Mouse (Mus musculus) granulocyte monocyte progenitor cell, adult 5-6 weeks (primary cell): ENCODE data around the gene Olfr1252. TPM values are rescaled to one million over a fixed set of nuclear protein-coding genes. Genes with fewer than 3 reads are reported as not detected.

ENCODE experiments used
- ATAC-seq: replicated peaks from 2 replicates; pipeline ENCODE4 v1.8.0; 2016; ENCODE audit warnings: mild to moderate bottlenecking, moderate TSS enrichment, inconsistent platforms; ENCODE audit not compliant: poor library complexity, severe bottlenecking
- total RNA-seq, 2 experiments: library from RNA; stranded (forward) in 1 of 2; stranded (reverse) in 1 of 2; fragments of 200-712, 200-1000 nt in 1 of 2; fragments of >200 nt in 1 of 2; fragmentation: Nextera tagmentation in 1 of 2; gene quantifications; 2 replicates each; pipeline ENCODE4 v1.2.3; 2014 to 2017

Olfr1252 gene
- total RNA-seq (2014; fragmentation: Nextera tagmentation): not detected in 2 replicates
- total RNA-seq (2017): not detected in 2 replicates

DNA sequence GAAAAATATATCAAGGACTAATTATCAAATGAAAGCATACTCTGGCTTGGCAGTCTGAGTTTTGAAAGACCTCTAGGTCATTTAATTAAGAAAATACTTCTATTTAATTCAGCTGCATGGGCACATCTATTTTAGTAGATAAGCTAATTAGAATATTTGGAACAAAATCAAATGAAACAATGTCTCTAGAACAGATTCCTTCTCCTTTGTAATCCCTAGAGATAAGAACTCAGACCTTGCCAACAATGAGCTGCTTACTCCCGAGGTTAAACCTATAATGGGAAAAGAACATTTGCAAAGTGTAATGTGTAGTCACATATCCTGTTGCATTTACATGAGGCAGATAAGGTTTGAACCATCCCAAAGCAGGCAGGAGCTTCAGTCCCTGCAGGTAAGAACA lies at the start of gene Olfr1252:
Gene Olfr1252 (minus strand): TSS at position 101 of the 400 bp plus-strand sequence.
- no peak for ATAC-seq

DNA sequence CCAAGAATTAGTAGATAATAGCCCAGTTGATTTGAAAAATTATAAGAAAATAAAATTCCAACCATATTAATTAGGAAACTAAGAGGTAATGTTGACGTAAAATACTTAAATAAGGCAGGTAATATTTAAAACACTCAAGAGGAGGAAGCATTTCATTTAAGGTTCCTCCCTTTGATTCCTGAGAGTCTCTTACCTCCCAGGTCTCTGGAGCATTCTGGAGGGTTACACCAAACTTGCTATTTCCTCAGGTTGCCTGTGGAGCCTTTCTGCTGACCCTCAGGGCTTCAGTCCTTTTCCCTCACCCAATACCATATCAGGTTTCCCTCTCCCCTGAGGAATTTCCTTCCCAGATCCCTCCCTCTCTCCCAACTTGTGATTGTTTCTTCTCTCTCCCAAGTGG lies 32.2 kb upstream of the Olfr1252 start, which contains the start of gene Olfr1253:
Gene Olfr1253 (minus strand): TSS at position 101 of the 400 bp plus-strand sequence.
- no peak for ATAC-seq

DNA sequence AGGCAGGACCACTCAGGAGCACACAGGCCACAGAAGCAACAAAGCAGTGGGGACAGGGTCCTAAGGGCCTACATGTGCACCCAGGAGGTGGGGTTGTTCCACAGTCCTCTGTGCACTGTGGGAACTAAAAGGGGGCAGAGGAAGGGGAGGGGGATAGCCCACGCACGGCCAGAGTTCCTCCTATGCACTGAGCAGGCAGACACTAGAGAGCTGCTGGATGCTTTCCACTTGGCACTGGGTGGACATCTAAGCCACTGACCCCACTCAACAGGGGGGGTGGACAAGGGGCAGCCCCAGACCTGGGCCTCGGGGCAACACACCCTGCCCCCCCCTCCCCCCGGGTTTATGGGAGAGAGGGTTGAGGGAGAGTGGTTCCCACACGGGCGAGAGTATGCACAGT lies 32.8 kb downstream of the Olfr1252 start:
- ATAC-seq: no peak

DNA sequence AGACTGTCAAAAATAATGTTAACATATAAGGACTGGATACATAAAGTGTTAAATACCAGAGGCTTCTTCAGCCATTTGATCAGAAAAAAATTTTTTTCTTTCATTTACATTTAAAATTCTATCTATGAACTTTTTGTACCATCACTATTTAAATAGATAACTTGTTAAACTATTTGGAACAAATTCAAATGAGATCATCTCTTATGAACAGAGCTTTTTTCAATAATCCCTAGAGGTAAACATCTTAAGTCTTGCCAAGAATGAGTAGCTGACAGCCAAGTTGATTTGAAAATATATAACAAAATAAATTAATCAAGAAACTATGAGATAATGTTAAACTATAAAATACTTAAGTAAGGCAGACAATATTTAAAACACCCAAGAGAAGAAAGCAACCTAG lies 53.0 kb downstream of the Olfr1252 start, which contains the start of gene Olfr1251:
Gene Olfr1251 (minus strand): TSS at position 101 of the 400 bp plus-strand sequence.
- ATAC-seq: no peak

Other genes with a start within 250 kb of the Olfr1252 start
- not detected in 2 replicates for gene Olfr1241, start 237.9 kb downstream of the Olfr1252 start, total RNA-seq (2014; fragmentation: Nextera tagmentation)
- gene Olfr1241, start 237.9 kb downstream of the Olfr1252 start, total RNA-seq (2017): not detected in 2 replicates
- gene Olfr1242, start 226.7 kb downstream of the Olfr1252 start, total RNA-seq (2014; fragmentation: Nextera tagmentation): not detected in 2 replicates
- gene Olfr1242, start 226.7 kb downstream of the Olfr1252 start, total RNA-seq (2017): not detected in 2 replicates
- gene Olfr1243, start 193.5 kb downstream of the Olfr1252 start, total RNA-seq (2014; fragmentation: Nextera tagmentation): not detected in 2 replicates
- not detected in 2 replicates for gene Olfr1243, start 193.5 kb downstream of the Olfr1252 start, total RNA-seq (2017)
- gene Olfr1245, start 146.6 kb downstream of the Olfr1252 start, total RNA-seq (2014; fragmentation: Nextera tagmentation): not detected in 2 replicates
- not detected in 2 replicates for gene Olfr1245, start 146.6 kb downstream of the Olfr1252 start, total RNA-seq (2017)
- gene Olfr1246, start 131.9 kb downstream of the Olfr1252 start, total RNA-seq (2014; fragmentation: Nextera tagmentation): not detected in 2 replicates
- gene Olfr1246, start 131.9 kb downstream of the Olfr1252 start, total RNA-seq (2017): not detected in 2 replicates
- not detected in 2 replicates for gene Olfr1247, start 110.9 kb downstream of the Olfr1252 start, total RNA-seq (2014; fragmentation: Nextera tagmentation)
- gene Olfr1247, start 110.9 kb downstream of the Olfr1252 start, total RNA-seq (2017): not detected in 2 replicates
- not detected in 2 replicates for gene Olfr1248, start 106.8 kb downstream of the Olfr1252 start, total RNA-seq (2014; fragmentation: Nextera tagmentation)
- gene Olfr1248, start 106.8 kb downstream of the Olfr1252 start, total RNA-seq (2017): not detected in 2 replicates
- gene Olfr1249, start 90.0 kb downstream of the Olfr1252 start, total RNA-seq (2014; fragmentation: Nextera tagmentation): not detected in 2 replicates
- not detected in 2 replicates for gene Olfr1249, start 90.0 kb downstream of the Olfr1252 start, total RNA-seq (2017)
- gene Olfr1250, start 63.5 kb downstream of the Olfr1252 start, total RNA-seq (2014; fragmentation: Nextera tagmentation): not detected in 2 replicates
- gene Olfr1250, start 63.5 kb downstream of the Olfr1252 start, total RNA-seq (2017): not detected in 2 replicates
- not detected in 2 replicates for gene Olfr1251, start 53.1 kb downstream of the Olfr1252 start, total RNA-seq (2014; fragmentation: Nextera tagmentation)
- not detected in 2 replicates for gene Olfr1251, start 53.1 kb downstream of the Olfr1252 start, total RNA-seq (2017)
- not detected in 2 replicates for gene Olfr1253, start 32.1 kb upstream of the Olfr1252 start, total RNA-seq (2014; fragmentation: Nextera tagmentation)
- not detected in 2 replicates for gene Olfr1253, start 32.1 kb upstream of the Olfr1252 start, total RNA-seq (2017)
- not detected in 2 replicates for gene Olfr1254, start 68.6 kb upstream of the Olfr1252 start, total RNA-seq (2014; fragmentation: Nextera tagmentation)
- gene Olfr1254, start 68.6 kb upstream of the Olfr1252 start, total RNA-seq (2017): not detected in 2 replicates
- gene Olfr1255, start 87.0 kb upstream of the Olfr1252 start, total RNA-seq (2014; fragmentation: Nextera tagmentation): not detected in 2 replicates
- not detected in 2 replicates for gene Olfr1255, start 87.0 kb upstream of the Olfr1252 start, total RNA-seq (2017)
- gene Olfr1256, start 116.5 kb upstream of the Olfr1252 start, total RNA-seq (2014; fragmentation: Nextera tagmentation): not detected in 2 replicates
- gene Olfr1256, start 116.5 kb upstream of the Olfr1252 start, total RNA-seq (2017): not detected in 2 replicates
- gene Olfr48, start 123.2 kb upstream of the Olfr1252 start, total RNA-seq (2014; fragmentation: Nextera tagmentation): not detected in 2 replicates
- gene Olfr48, start 123.2 kb upstream of the Olfr1252 start, total RNA-seq (2017): not detected in 2 replicates
- not detected in 2 replicates for gene Olfr1257, start 153.4 kb upstream of the Olfr1252 start, total RNA-seq (2014; fragmentation: Nextera tagmentation)
- gene Olfr1257, start 153.4 kb upstream of the Olfr1252 start, total RNA-seq (2017): not detected in 2 replicates
- gene Olfr1258, start 202.3 kb upstream of the Olfr1252 start, total RNA-seq (2014; fragmentation: Nextera tagmentation): not detected in 2 replicates
- gene Olfr1258, start 202.3 kb upstream of the Olfr1252 start, total RNA-seq (2017): not detected in 2 replicates
- gene Olfr1259, start 223.7 kb upstream of the Olfr1252 start, total RNA-seq (2014; fragmentation: Nextera tagmentation): not detected in 2 replicates
- not detected in 2 replicates for gene Olfr1259, start 223.7 kb upstream of the Olfr1252 start, total RNA-seq (2017)
- not detected in 2 replicates for gene Olfr1260, start 249.3 kb upstream of the Olfr1252 start, total RNA-seq (2014; fragmentation: Nextera tagmentation)
- not detected in 2 replicates for gene Olfr1260, start 249.3 kb upstream of the Olfr1252 start, total RNA-seq (2017)